Mouse (Mus musculus): ENCODE data around the gene Ccr1.
"Not testable (repeated sequence)": the region's sequence is repeated elsewhere in the genome, so short reads cannot be mapped to it uniquely, and the experiment has no call there.

The Ccr1 gene

GRCm38 (mm10) chr9:123968290-123968912 is at the start of gene Ccr1:
Gene Ccr1, minus strand, starts transcription at chr9:123968692.
- no peak for DNase-seq

DNA sequence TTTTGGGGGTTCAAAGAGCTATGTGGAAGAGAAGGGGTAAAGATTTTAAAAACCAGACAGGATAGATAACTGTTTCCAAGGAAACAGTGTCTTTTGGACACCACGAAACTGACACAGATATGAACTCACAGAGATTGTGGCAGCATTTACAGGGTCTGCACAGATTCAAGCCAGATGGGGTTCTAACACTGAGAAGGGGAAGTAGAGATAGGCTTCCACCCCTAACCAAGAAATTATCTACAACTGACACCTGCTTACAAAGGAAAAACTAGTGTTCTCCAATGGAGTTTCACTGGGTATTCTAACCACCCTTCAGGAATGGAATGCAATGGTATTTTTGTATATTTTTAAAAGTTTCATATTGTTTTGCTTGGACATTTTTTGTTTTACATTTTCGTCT is 47.6 kb upstream of the Ccr1 start:
- DNase-seq = no peak

GRCm38 (mm10) chr9:124014985-124015652 is 46.6 kb upstream of the Ccr1 start:
- DNase-seq = no peak

- DNase-seq = no peak
Observed at GRCm38 (mm10) chr9:124013270-124013669, 44.8 kb upstream of the Ccr1 start.

GRCm38 (mm10) chr9:124012691-124013090 is 44.2 kb upstream of the Ccr1 start:
- no peak for DNase-seq

DNA sequence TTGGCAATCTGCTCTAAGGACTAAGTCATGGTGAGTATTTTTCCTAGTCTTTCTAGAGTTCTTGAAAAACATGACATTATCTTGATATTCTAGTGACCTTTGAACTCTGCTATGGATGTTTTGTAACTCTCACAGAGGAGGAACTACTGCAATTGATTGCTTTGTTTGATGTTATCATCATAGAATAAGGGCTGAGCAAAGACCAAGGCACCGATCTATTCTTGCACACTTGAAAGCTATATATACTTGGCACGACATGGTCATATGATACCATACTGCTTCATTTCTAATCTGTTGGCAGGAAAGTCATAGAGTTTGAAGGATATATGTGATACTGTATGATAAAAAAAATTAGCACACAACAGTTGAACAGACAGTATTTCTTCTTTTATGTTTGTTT is 31.3 kb upstream of the Ccr1 start:
- DNase-seq = no peak

DNA sequence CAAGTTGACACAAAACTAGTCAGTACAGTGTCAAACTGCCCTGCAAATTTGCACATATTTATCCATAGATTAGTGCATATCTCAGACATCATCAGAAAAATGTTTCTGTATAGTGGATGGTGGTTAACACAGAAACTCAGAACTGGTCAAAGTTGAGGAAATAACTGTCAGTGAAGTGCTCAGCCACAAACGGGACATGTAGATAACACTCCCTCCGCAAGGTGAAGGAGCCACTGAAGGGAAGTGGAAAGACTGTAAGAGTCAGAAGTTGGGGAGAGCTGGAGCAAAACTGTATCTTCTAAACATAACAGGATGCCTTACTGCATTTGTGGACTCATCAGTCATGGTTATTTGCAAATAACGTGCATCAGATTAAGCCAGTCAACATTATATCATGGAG is 29.2 kb upstream of the Ccr1 start:
- no peak for DNase-seq

- DNase-seq = no peak
Observed at GRCm38 (mm10) chr9:123991312-123991906, 22.9 kb upstream of the Ccr1 start.

- DNase-seq = no peak
Observed at GRCm38 (mm10) chr9:123989671-123990070, 21.2 kb upstream of the Ccr1 start.

- DNase-seq = peak; percentile 9
Observed at GRCm38 (mm10) chr9:123986217-123986616, 17.7 kb upstream of the Ccr1 start.

- DNase-seq = peak; percentile 13
Observed at GRCm38 (mm10) chr9:123984943-123985342, 16.5 kb upstream of the Ccr1 start.

GRCm38 (mm10) chr9:123982720-123983119 is 14.2 kb upstream of the Ccr1 start:
- no peak for DNase-seq

- peak; percentile 49 for DNase-seq
Observed at GRCm38 (mm10) chr9:123981909-123982308, 13.4 kb upstream of the Ccr1 start.

DNA sequence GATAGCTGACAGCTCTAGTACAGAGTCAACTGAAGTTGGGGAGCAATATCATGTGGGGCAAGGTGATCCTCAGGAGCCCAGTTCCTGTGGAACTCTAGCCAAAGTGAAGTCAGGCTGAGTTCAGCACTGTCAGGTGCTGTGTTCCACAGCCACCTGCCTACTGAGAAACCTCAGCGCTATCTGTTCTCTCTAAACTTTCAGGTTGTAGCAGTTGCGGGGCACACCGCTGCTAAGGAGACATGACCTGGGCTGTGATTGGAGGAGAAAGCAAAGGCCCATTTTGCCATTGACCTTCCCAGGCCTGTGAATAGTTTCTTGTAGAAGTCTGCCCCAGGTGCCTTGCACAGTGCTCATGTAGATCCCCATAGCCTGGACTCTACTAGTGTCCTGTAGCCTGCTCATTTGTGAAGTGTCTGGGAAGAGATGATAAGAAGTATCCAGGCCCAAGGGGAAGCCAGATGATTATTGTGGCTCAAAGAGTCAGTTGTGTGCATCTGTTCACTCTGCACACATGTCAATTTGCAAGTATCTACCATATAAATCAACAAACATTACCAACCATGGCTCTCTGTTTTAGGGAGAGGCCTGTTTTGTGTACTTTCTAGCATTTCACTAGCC is 12.5 kb upstream of the Ccr1 start:
- DNase-seq = not testable (repeated sequence)

GRCm38 (mm10) chr9:123978308-123978707 is 9.8 kb upstream of the Ccr1 start, which contains the start of gene Ccr1l1:
Gene Ccr1l1, minus strand, starts transcription at chr9:123978408.
- DNase-seq = no peak

DNA sequence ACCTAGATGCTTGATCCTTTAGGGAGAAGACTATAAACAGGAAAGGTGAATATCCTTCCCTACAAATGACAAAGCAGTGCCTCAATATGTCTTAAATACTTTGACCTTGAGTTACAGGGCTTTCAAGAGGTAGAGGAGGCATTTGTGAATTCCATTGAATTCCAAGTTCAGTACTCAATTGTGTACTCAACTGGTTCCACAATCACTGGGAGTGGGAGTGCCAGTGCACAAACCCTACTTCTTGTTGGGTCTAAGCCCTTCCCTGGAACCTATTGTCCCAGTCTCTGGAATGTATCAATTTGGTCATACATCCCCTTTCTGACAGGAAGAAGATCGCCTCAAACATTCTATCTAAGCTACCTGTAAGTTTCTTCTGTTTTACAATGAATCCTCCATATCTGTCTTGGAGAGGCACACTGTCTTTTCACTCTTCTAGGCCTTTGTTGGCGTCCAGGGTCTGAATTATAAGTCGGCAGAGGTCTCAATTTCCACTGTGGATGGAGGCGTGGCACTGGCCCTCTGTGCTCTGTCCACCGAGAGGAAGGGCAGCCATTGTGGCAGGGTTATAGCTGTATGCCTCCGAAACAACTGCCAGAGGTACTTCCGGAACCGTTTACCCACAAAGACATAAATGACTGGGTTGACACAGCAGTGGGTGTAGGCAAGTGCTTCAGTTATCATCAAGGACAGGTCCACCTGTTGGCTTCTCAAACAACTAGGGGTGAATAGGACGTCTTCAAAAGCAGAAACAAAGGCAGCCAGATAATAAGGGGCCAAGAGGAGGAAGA is 8.6 kb upstream of the Ccr1 start:
- no peak for DNase-seq

DNA sequence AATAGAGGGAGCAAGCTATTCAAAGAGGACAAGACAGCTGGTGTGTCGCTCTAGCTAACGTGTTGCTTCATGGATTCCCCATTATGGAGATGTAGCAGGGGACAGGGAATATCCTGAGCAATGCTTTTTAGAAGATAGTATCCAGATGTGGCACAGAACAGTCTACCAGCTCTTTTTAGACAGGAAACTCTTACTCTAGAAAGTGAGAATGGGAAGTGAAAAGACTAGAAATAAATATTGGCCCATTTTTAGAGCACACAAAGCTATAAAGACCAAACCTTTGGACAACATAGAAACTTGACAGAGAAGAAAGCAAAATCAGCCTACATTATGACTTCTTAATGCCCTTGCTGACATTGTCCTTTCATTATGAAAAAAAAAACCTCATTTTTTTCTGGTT is 7.1 kb upstream of the Ccr1 start:
- DNase-seq = no peak

GRCm38 (mm10) chr9:123966858-123967495 is 1.5 kb downstream of the Ccr1 start:
- not testable (repeated sequence) for DNase-seq

- no peak for DNase-seq
Observed at GRCm38 (mm10) chr9:123964776-123965175, 3.7 kb downstream of the Ccr1 start.

DNA sequence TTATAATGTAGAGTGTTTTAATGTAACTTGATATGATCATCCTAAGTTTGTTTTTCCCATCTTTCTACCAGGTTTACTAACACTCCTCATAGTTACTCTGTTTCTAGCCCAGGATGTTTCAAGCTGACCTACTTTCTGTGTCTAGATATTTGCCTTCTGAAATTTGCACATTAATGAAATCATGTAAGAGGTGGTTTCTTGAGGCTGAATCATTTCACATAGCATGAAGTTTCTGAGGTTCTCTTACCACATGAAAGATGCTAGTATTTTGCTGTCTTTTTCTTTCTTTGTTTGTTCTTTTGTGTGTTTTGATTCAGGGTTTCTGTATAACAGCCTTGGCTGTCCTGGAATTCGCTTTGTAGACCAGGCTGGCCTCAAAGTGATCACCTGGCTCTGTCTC is 8.3 kb downstream of the Ccr1 start:
- DNase-seq = no peak

GRCm38 (mm10) chr9:123957911-123958413 is 10.5 kb downstream of the Ccr1 start:
- DNase-seq = peak; percentile 38

DNA sequence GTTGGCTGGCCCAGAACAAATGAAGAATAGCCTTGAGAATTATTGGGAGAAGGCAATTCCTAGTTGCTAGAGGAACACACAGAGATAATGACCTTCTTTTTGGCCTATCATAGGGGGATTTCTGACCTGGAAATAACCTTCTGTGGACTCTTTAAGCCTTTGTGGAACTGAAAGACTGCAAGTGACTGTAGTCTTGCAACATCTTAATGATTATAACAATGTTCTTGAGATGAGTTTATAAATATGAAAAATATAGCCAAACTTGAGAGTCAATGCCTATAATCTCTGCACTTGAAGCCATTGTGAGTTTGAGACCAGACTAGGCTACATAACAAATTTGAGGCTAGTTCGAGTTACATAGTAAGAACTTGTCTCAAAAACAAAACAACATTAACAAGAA is 11.6 kb downstream of the Ccr1 start:
- no peak for DNase-seq
